Mouse (Mus musculus): ENCODE data around the gene Fhad1.
"Not testable (repeated sequence)": the region's sequence is repeated elsewhere in the genome, so short reads cannot be mapped to it uniquely, and the experiment has no call there.

Gene Fhad1

GRCm38 (mm10) chr4:142014659-142015608, at the start of gene Fhad1:
Gene Fhad1, minus strand, starts transcription at chr4:142015082.
- no peak for DNase-seq (ENCODE audit: low read depth)

- DNase-seq (ENCODE audit: low read depth) = no peak
Measured at GRCm38 (mm10) chr4:142063057-142063534, 48.2 kb upstream of the Fhad1 start.

GRCm38 (mm10) chr4:142061485-142062240, 46.8 kb upstream of the Fhad1 start:
- no peak for DNase-seq (ENCODE audit: low read depth)

- no peak for DNase-seq (ENCODE audit: low read depth)
Measured at GRCm38 (mm10) chr4:142060455-142061378, 45.8 kb upstream of the Fhad1 start.

- DNase-seq (ENCODE audit: low read depth) = no peak
Measured at GRCm38 (mm10) chr4:142059841-142060193, 44.9 kb upstream of the Fhad1 start.

GRCm38 (mm10) chr4:142059113-142059840, 44.4 kb upstream of the Fhad1 start:
- DNase-seq (ENCODE audit: low read depth) = no peak

GRCm38 (mm10) chr4:142057529-142058216, 42.8 kb upstream of the Fhad1 start:
- no peak for DNase-seq (ENCODE audit: low read depth)

- no peak for DNase-seq (ENCODE audit: low read depth)
Measured at GRCm38 (mm10) chr4:142055600-142055999, 40.7 kb upstream of the Fhad1 start.

GRCm38 (mm10) chr4:142054580-142054979, 39.7 kb upstream of the Fhad1 start:
- DNase-seq (ENCODE audit: low read depth) = no peak

- DNase-seq (ENCODE audit: low read depth) = no peak
Measured at GRCm38 (mm10) chr4:142053661-142054448, 39.0 kb upstream of the Fhad1 start.

GRCm38 (mm10) chr4:142053261-142053660, 38.4 kb upstream of the Fhad1 start:
- DNase-seq (ENCODE audit: low read depth) = no peak

- DNase-seq (ENCODE audit: low read depth) = no peak
Measured at GRCm38 (mm10) chr4:142052391-142053132, 37.7 kb upstream of the Fhad1 start.

- not testable (repeated sequence) for DNase-seq (ENCODE audit: low read depth)
Measured at GRCm38 (mm10) chr4:142051883-142052282, 37.0 kb upstream of the Fhad1 start.

- DNase-seq (ENCODE audit: low read depth) = no peak
Measured at GRCm38 (mm10) chr4:142049963-142050362, 35.1 kb upstream of the Fhad1 start.

GRCm38 (mm10) chr4:142048391-142048790, 33.5 kb upstream of the Fhad1 start:
- DNase-seq (ENCODE audit: low read depth) = no peak

- no peak for DNase-seq (ENCODE audit: low read depth)
Measured at GRCm38 (mm10) chr4:142047005-142047404, 32.1 kb upstream of the Fhad1 start.

- no peak for DNase-seq (ENCODE audit: low read depth)
Measured at GRCm38 (mm10) chr4:142046496-142046895, 31.6 kb upstream of the Fhad1 start.

- DNase-seq (ENCODE audit: low read depth) = no peak
Measured at GRCm38 (mm10) chr4:142045595-142046163, 30.8 kb upstream of the Fhad1 start.

GRCm38 (mm10) chr4:142044452-142044851, 29.6 kb upstream of the Fhad1 start:
- no peak for DNase-seq (ENCODE audit: low read depth)

Measured in c-Kit-positive CD71-negative TER-119-negative erythroid progenitor cells, embryonic 14.5 days (primary cell).